Mouse (Mus musculus) layer of hippocampus, adult 6 months (tissue): ENCODE measurements around the gene Cdipt. TPM values are rescaled to one million over a fixed set of nuclear protein-coding genes. Genes with fewer than 3 reads are reported as not detected.

Experiments
- long read RNA-seq, 2 experiments: library from polyadenylated mRNA; unstranded; transcript quantifications; one replicate each; pipeline ENCODE4 v2.0.0; 2019 to 2020
- polyA plus RNA-seq: library from polyadenylated mRNA; unstranded; fragments of <200 nt; fragmentation: Nextera tagmentation; gene quantifications from 2 replicates; pipeline ENCODE4 v1.2.3, GENCODE M21; 2021

Gene Cdipt
- polyA plus RNA-seq, result 205 and 220 TPM in 2 replicates
- long read RNA-seq, experiment 1, transcript Cdipt-201 (6 exons, 1,974 nt), result major isoform, 256 of 285 reads
- long read RNA-seq, experiment 1, partial matches to known transcripts, result 18 of 285 reads
- long read RNA-seq, experiment 1, other reads (novel, unspliced or antisense), result 6 of 285 reads
- long read RNA-seq, experiment 2, transcript Cdipt-203 (6 exons, 1,833 nt), result minor isoform, 6 of 829 reads
- long read RNA-seq, experiment 2, transcript Cdipt-201 (6 exons, 1,974 nt), result major isoform, 789 of 829 reads
- long read RNA-seq, experiment 2, transcript Cdipt-202 (5 exons, 805 nt), result minor isoform, 5 of 829 reads
- long read RNA-seq, experiment 2, partial matches to known transcripts, result 12 of 829 reads
- long read RNA-seq, experiment 2, other reads (novel, unspliced or antisense), result 14 of 829 reads

GRCm38 (mm10) chr7:126975893-126975949 is at the start of gene Cdipt:
Gene Cdipt, plus strand, starts transcription at chr7:126975914.

DNA sequence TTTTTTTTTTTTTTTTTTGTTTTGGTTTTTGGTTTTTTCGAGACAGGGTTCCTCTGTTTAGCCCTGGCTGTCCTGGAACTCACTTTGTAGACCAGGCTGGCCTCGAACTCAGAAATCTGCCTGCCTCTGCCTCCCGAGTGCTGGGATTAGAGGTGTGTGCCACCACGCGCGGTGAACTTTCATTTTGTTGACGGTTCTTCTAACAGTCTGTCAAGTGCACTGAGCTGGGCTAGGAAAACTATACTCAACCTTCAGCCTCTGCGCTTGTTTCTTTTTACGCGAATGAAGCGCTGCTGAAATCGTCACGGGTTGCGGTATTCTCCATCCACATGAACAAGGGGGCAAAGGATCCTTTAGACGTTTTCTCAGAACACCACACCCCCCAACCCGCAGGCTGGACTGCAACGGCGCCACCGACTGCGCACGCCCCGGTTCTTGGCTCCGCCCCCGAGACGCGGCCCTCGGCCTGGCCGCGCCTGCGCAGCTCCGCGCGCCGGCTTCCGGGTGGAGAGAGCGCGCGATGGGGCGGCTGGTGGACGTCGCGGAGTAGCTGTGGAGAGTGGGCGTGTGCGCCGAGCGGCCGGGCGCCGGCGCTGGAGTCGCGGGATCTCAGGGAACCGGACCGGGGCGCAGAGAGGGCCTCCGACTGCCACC is 47.2 kb upstream of the Cdipt start, which contains the start of gene Kctd13:
Gene Kctd13, plus strand, starts transcription at position 496 of the 654 bp plus-strand sequence.

DNA sequence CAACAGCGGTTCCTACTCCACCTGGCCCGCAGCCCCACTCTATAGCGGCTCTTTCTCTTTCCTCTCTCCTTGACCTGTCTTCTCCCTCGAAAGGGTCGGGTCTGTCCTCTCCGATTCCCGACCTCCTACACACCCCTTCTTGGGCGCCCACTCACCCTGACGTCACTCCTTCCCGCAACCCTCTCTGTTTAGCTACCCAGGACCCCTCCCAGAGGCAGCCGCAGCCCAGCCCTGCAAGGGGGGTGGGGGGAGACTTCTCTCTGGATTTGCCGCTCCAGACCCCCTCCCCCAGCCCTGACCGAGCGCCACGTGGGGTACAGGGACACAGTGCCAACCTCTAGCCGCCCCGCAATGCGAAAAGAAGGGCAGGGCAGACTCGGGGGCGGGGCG is 26.3 kb upstream of the Cdipt start, which contains the start of gene Asphd1:
Gene Asphd1, minus strand, starts transcription at position 180 of the 390 bp plus-strand sequence.

GRCm38 (mm10) chr7:126949793-126950646 is 25.7 kb upstream of the Cdipt start, which contains the start of gene Sez6l2:
Gene Sez6l2, plus strand, starts transcription at chr7:126950563.

GRCm38 (mm10) chr7:126975950-126976866 is 494 bp downstream of the Cdipt start, which contains the start of gene Cdiptos:
Gene Cdiptos, minus strand, starts transcription at chr7:126976098.

GRCm38 (mm10) chr7:127014320-127014719 is 38.6 kb downstream of the Cdipt start, which contains the start of gene Mvp:
Gene Mvp, minus strand, starts transcription at chr7:127014621.

DNA sequence TGATC is 40.6 kb downstream of the Cdipt start, which contains the start of gene Pagr1b:
Gene Pagr1b, minus strand, starts transcription at position 4 of the 5 bp plus-strand sequence.

DNA sequence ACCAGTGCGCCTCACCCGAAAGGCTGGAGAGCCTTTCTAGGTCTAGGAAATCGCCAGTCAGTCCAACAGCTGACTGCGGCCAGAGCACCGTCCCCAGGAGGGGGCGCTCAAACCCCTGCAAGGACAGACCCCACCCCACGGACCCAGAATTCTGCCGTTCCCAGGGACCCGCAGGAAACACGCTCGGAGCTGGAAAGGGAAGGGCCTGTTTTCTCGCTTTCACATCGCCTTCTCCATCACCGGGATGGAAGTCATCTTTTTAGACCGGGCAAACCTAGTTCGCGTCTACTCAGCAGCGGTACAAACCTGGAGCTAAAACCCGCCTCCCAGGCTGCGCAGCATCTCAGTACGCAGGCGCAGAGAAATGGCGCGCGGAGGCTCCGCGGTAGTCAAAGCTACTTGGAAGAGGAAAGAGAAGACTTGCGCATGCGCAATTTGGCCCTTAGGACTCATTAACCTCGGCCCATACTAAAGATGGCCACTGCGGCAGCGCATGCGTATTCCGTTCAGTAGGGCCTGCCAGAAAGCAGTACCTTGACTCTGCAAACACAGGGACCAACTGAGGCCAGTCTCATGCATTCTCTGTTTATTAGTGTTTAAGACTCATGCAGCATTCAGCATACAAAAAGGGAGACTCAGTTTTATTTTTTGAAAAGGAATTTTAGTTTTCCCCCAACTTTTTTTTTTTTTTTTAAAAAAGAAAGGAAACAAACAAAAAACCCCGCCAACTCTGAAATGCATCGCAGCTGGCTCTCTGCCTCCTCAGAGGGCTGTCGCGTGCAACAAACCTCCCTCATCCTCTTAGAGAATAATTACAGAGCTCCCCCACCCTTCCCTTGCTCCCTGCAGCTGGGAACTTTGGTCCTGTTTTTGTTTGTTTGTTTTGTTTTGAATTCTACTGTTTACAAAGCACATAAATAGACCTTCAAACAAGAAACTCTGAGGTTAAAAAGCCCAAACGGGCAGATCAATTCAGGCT is 41.5 kb downstream of the Cdipt start, which contains the start of gene Pagr1a:
Gene Pagr1a, minus strand, starts transcription at position 382 of the 979 bp plus-strand sequence.

GRCm38 (mm10) chr7:127020901-127021562 is 45.3 kb downstream of the Cdipt start, which contains the start of the genes Gm42742 and Prrt2:
Gene Gm42742, minus strand, starts transcription at chr7:127021097.
Gene Prrt2, minus strand, starts transcription at chr7:127021211.

DNA sequence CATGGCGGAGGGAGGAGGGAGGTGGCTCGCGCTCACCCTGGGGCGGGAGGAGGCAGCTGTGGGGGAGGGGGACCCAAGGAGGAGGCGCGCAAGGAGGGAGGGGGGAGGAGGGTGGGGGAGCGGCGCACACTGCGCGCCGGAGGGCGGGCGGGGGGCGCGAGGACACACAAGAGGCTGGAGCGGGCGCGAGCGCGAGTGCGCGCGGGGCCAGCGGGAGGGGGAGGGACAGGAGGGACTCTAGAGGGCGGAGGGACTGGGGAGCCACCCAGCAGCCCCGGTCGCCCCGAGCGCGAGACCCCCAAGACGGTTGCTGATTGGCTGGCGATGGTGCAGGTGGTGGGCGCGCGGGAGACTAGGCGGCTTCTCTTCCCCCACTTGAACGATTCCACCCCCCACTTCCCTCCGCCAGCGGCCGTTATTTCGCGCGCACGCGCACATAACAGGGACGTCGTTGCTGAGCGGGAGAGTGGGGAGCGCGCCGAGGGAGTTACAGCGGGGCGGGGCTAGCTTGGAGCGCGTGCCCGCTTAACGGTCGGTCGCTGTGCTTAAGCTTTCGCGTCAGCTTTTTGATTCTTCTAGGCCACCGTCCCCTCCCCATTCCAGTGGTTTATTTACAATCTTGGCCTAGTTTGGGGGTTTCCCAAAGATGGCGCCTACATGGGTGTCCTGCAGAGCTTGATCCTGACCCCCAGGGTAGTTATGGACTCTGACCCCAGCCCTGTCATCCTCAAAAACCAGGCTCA is 51.4 kb downstream of the Cdipt start, which contains the start of gene Maz:
Gene Maz, minus strand, starts transcription at position 54 of the 743 bp plus-strand sequence.

Other genes with a start within 250 kb of the Cdipt start
- 44.9 and 49.7 TPM in 2 replicates for gene Mapk3, start 216.3 kb upstream of the Cdipt start, polyA plus RNA-seq
- 0.65 TPM in 1 of 2 replicates, not detected in the other for gene Gdpd3, start 209.6 kb upstream of the Cdipt start, polyA plus RNA-seq
- gene Ypel3, start 199.0 kb upstream of the Cdipt start, polyA plus RNA-seq, result 240 and 274 TPM in 2 replicates
- not detected in 2 replicates for gene Tbx6, start 194.4 kb upstream of the Cdipt start, polyA plus RNA-seq
- gene Ppp4c, start 183.4 kb upstream of the Cdipt start, polyA plus RNA-seq, result 52.4 and 61.8 TPM in 2 replicates
- 4.4 and 5.3 TPM in 2 replicates for gene Fam57b, start 178.2 kb upstream of the Cdipt start, polyA plus RNA-seq
- gene 4930451I11Rik, start 144.3 kb upstream of the Cdipt start, polyA plus RNA-seq, result not detected in 2 replicates
- 6.7 and 7.2 TPM in 2 replicates for gene Doc2a, start 128.5 kb upstream of the Cdipt start, polyA plus RNA-seq
- 2.4 and 3.8 TPM in 2 replicates for gene Hirip3, start 113.9 kb upstream of the Cdipt start, polyA plus RNA-seq
- 46.0 and 48.1 TPM in 2 replicates for gene Ino80e, start 113.5 kb upstream of the Cdipt start, polyA plus RNA-seq
- 8.2 and 10.1 TPM in 2 replicates for gene Taok2, start 91.2 kb upstream of the Cdipt start, polyA plus RNA-seq
- 28.6 and 32.5 TPM in 2 replicates for gene Tmem219, start 53.0 kb upstream of the Cdipt start, polyA plus RNA-seq
- gene Kctd13, start 47.0 kb upstream of the Cdipt start, polyA plus RNA-seq, result 262 and 282 TPM in 2 replicates
- 10.4 and 12.0 TPM in 2 replicates for gene Asphd1, start 26.3 kb upstream of the Cdipt start, polyA plus RNA-seq
- 70.3 and 76.4 TPM in 2 replicates for gene Sez6l2, start 25.4 kb upstream of the Cdipt start, polyA plus RNA-seq
- gene Cdiptos, start 184 bp downstream of the Cdipt start, polyA plus RNA-seq, result 0.46 and 0.93 TPM in 2 replicates
- 4.2 and 5.5 TPM in 2 replicates for gene Mvp, start 38.7 kb downstream of the Cdipt start, polyA plus RNA-seq
- gene Pagr1b, start 40.6 kb downstream of the Cdipt start, polyA plus RNA-seq, result 0.55 TPM in 1 of 2 replicates, not detected in the other
- 28.6 and 49.8 TPM in 2 replicates for gene Pagr1a, start 41.4 kb downstream of the Cdipt start, polyA plus RNA-seq
- 8.1 and 19.3 TPM in 2 replicates for gene Gm42742, start 45.2 kb downstream of the Cdipt start, polyA plus RNA-seq
- gene Prrt2, start 45.3 kb downstream of the Cdipt start, polyA plus RNA-seq, result 96.1 and 120 TPM in 2 replicates
- 5.6 and 7.1 TPM in 2 replicates for gene Maz, start 51.1 kb downstream of the Cdipt start, polyA plus RNA-seq
- 15.6 and 17.6 TPM in 2 replicates for gene Kif22, start 66.6 kb downstream of the Cdipt start, polyA plus RNA-seq
- not detected in 2 replicates for gene Zg16, start 111.4 kb downstream of the Cdipt start, polyA plus RNA-seq
- 1.8 and 2.1 TPM in 2 replicates for gene AI467606, start 115.4 kb downstream of the Cdipt start, polyA plus RNA-seq
- 0.89 and 0.97 TPM in 2 replicates for gene Qprt, start 146.3 kb downstream of the Cdipt start, polyA plus RNA-seq
- gene Spn, start 161.9 kb downstream of the Cdipt start, polyA plus RNA-seq, result 0.06 TPM in 1 of 2 replicates, not detected in the other
- gene Cd2bp2, start 220.1 kb downstream of the Cdipt start, polyA plus RNA-seq, result 30.0 and 34.9 TPM in 2 replicates
- gene Tbc1d10b, start 232.6 kb downstream of the Cdipt start, polyA plus RNA-seq, result 8.5 and 9.3 TPM in 2 replicates
- 4.1 and 5.1 TPM in 2 replicates for gene Mylpf, start 233.0 kb downstream of the Cdipt start, polyA plus RNA-seq